Mouse (Mus musculus) cerebellum, postnatal 36 days (tissue): ENCODE data around the gene Celsr2.

Experiments
- DNase-seq, 2 experiments: peaks; one replicate each; pipeline ENCODE4 v3.0.0; 2021 to 2022; ENCODE audit warnings: mixed read lengths in 2 of 2

The Celsr2 gene

GRCm38 (mm10) chr3:108411754-108412121, 3.6 kb downstream of the Celsr2 start:
- peak; percentile 59 to 71 for DNase-seq

DNA sequence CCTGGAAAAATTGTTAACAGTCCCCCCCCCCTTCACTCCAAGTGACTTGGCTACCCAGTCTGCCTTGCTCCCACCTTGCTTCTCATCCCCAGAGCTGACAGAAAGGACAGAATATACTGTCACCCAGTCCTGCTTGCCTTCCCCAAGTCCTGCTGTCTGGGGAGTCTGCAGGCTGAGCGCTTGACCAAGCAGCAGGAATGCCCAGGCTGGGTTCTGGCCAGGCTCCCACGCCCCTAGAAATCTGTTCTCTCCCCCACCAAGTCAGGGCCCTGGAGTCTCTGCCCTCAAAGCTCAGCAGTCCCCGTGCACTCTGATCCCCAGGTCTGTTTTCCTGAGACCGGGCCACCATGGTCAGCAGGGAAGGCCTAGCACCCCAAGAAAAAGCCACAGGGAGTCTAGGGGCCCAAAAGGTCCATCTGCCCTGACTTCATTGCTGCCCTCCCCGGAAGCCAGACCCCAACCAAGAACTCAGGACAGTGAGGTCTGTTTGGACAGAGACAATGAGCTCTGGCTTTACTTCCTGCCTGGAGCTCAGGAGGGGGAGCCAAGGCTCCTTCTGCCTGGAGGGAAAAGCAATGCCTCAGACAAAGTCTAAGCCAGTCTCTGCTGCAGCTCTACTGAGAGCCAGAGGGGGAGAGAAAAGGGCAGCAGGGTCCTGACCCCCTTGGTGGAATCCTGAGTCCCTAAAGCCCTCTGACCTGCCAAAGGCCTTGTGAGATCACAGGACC, 4.2 kb downstream of the Celsr2 start:
- no peak for DNase-seq

GRCm38 (mm10) chr3:108410359-108410714, 5.0 kb downstream of the Celsr2 start:
- DNase-seq: no peak

DNA sequence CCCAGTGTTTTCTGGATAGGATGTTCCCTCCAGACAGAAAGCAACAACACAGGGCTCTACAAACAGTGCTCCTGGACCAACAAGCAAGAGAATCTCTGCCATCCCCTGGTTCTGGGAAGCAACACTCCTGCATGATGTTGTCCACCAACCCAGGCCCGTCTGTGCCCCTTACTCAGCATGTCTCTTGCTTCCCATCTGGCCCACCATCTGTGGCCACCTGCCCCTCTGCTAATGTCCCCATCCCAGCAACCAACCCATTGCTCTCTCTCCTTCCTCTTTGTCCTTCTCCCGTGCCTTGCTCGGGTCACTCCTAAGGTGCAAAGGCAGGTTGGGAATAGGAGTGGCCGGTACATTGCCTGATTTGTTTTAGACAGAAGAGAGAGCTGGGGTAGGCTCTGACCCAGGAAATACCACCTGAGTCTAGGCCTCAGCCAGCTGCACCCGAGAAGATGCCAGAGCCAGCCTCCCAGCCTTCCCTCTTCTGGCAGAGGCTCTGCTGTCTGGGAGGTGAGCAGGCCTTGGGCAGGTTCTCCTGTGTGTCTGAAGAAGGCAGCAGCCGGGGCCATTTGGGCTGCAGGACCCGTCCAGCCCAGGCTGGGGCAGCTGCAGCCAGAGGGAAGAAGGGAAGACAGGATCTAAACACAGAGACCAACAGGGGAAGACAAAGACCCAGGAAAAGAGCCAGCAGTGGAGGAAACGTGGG, 5.5 kb downstream of the Celsr2 start:
- DNase-seq: peak; percentile 40 to 55

- DNase-seq: no peak
Observed at GRCm38 (mm10) chr3:108408517-108409008, 6.8 kb downstream of the Celsr2 start.

DNA sequence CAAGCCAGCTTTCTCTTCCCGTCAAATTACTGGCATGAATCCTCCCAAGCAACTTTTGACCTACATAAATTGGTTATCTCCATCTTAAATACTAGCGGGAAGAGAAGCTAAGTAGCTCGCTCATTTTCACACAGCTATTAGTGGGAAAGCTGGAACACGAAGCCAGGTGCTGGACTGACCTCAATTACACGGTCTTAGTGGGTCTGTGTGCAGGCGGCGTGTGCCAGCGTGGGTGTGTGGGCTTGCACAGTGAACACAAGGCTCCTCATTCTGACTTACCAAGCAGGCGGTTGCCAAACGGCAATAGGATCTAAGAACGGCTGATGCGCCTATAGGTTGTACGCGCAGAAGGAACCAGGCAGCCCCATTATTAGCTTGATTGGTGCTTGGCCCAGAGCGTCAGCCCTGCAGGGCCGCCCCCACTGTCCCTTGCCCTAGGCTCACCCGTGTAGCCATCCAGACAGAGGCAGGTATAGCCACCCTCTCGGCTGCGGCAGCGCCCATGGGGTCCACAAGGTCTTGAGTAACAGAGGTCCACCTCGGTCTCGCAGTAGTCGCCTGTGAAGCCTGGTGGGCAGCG, 9.0 kb downstream of the Celsr2 start:
- DNase-seq: no peak

GRCm38 (mm10) chr3:108405536-108406305, 9.6 kb downstream of the Celsr2 start:
- DNase-seq: no peak

GRCm38 (mm10) chr3:108402528-108402920, 12.8 kb downstream of the Celsr2 start:
- no peak for DNase-seq

- peak; percentile 90 to 95 for DNase-seq
Observed at GRCm38 (mm10) chr3:108401692-108402527, 13.4 kb downstream of the Celsr2 start.

GRCm38 (mm10) chr3:108400442-108400841, 14.9 kb downstream of the Celsr2 start:
- no peak for DNase-seq

DNA sequence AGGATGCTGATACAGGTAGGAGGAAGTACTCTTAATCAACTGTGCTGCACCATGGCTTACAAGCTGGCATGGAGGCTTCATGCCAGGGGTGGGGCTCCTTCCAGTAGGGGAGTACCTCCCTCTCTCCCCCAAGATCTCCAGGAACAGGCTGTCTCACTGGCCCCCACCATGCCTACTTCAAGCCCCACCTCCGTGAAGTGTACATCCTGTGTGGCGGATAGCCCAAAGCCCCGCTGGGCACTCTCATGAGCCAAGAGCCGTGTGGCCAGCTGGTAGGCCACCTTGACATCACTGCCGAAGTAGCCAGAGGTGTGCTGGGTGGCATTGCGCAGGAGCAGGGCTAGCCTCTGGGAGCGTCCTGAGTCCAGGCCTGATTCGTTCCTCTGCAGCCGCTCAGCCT, 17.1 kb downstream of the Celsr2 start:
- DNase-seq: no peak

- DNase-seq: no peak
Observed at GRCm38 (mm10) chr3:108392793-108393192, 22.6 kb downstream of the Celsr2 start.

- no peak for DNase-seq
Observed at GRCm38 (mm10) chr3:108392299-108392698, 23.1 kb downstream of the Celsr2 start.

- peak; percentile 96 to 99 for DNase-seq
Observed at GRCm38 (mm10) chr3:108389111-108389545, 26.2 kb downstream of the Celsr2 start.

- no peak for DNase-seq
Observed at GRCm38 (mm10) chr3:108386186-108386585, 29.2 kb downstream of the Celsr2 start.

DNA sequence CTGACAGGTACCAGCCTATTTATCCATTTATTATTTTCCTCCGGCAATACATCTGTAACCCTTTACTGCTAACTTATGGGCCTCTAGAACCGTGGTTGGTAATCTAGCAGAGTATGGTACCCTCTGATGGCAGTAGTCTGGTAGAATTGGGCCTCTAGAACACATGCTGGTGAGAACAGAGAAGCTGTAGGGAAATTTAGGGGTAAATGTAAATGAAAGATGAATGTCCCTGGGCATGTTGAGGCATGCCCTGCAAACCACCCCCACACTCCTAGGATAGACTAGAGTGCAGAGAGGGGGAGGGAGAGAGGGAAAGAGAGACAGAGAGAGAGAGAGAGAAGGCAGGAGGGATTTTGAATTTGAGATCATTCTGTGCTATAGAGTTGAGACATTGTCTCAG, 30.9 kb downstream of the Celsr2 start:
- DNase-seq: no peak

DNA sequence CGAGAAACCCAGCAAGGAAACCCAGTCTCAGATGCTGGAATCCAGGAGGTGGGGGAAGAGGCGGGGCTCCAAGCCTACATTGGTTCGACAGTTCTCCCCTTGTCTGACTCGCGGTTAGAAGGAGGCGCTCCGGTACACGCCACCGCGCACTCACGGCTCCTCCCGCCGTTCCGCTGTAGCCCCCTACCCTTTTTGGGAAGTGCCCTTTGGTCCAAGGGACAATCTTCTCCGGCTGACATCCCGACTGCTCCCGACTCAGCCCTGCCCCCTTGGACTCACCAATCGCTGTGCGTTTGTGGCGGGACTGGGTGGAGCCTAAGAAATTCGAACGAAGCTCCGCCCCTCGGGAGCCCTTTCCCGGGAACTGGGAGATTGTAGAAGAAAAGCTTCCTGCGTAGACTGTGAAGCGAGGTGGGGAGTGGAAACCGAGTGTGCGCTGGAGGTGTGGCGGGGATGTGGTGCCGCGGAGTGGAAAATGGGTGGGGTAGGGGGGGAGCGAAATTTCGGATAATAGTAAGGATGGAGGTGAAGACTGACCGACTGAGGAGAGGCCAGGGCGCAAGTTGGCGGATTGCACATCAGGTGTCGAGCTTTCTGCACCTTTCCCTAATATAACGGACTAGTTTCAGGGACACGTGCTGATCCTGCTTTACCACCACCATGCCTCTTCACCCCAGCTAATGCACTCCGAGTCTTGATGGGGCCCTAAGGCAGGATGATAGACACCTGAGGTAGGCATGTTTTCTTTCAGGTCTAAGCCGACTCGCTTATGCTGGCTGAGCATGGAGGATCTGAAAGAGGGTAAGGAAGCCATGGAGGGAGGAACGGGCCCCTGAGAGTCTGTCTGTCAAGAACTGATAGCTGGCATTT, 31.6 kb downstream of the Celsr2 start, which contains the start of gene Psrc1:
Gene Psrc1 (plus strand): TSS at position 355 of the 870 bp plus-strand sequence.
- DNase-seq: peak; percentile 71 to 76

DNA sequence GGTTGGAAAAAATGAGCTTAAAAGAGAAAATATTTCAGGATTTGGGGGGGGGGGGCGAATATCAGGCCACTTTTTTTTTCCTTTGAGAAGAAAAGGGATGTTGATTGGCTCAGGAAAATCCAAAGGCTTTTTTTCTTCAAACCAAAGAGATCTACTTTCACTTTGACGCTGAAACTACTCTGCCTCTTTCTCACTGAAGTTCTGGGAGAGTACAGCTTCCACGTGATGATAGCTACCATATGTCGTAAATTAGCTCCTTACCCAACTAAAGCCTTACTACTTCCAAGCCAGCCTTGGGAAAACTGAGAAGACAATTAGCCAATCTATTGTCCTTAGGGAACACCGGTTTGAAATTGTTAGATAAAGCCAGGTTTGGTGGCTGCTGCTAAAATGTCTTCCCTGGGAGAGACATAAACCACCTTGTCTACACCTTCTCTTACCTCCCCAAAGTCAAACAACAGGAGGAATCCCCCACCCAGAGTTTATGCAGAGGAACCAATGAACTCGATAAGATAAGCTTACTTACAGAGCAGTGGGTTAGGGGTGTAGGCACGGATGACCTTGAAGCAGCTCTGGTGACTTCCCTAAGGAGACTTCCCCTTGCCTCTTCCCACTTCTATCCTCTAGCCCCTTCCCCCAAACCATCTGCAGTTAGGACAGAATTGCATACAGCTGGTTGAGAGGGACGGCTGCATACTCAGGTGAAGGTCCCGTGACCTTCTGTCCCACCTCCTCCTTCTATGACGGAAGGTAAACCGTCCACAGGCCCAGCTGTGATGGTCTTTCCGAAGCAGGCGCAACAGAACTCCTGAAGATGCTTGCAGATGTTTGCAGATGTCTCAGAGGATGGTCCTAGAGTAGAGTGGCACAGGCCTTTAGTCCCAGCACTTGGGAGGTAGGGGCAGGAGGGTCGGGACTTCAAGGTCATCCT, 33.1 kb downstream of the Celsr2 start:
- DNase-seq: no peak

DNA sequence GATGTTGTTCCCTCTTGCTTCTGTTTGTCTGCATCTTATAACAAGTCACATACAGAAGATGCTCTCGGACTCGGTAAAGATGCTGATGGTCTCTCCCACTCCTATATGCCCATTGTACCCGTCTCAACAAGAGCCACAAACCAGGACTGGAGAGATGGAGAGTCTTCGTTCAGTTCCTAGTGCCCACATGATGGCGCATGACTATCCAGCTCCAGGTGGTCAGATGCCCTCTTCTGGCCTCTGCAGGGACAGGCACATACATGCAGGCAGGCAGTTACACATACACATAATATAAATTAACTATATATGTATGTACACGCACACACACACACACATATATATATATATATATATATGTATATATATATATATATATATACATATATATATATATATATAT, 34.7 kb downstream of the Celsr2 start:
- DNase-seq: no peak
